ENCODE assay signal across 13 mouse cellular contexts in the genomic region with DNA sequence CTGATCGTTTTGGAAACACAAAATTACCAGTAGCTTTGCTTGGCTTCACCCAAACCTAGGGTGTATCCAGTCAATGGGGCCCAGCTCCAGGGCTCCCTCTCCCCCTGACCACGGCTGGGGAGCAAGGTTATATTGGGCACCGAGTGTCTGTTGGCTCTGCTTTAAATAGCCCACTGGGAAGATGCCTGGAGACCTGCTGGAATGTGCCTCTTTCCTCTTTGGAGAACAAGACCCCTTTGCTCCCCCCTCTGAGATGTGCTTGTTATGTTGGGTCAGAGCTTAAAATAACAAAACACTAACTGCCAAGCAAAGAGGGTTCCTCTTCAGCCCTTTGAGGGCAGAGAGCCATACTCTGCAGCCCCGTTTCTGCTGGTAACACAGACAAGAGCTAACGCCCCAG. TPM values are rescaled to one million over a fixed set of nuclear protein-coding genes. Genes with fewer than 3 reads are reported as not detected.
DNase-seq lines count a peak whose midpoint lies in the region; ATAC-seq and TF ChIP-seq lines count a peak whose summit lies in the region.
"Had no signal": no experiment of that assay in that cellular context is flagged by ENCODE, and none has a peak within 500 bp of the region (broad histone marks: within the 10 kb centered on the region; RNA-seq: fewer than 3 reads in every experiment).

No protein-coding gene starts in this region.

- ATAC-seq in erythroblast, adult 5-6 weeks (replicated peaks; ENCODE audit: low FRiP score, poor library complexity, severe bottlenecking): no peak
- ATAC-seq in lung, postnatal 0 days: no peak
- ATAC-seq in heart, postnatal 0 days (ENCODE audit: insufficient read depth, low read depth): peak; percentile 40
- ATAC-seq: hindbrain, embryonic 16.5 days; midbrain, embryonic 16.5 days had no signal

- WGBS in lung, postnatal 0 days: 56% methylated on average over 5 of the region's 5 CpGs
- WGBS in heart, postnatal 0 days: 17% methylated on average over 5 of the region's 5 CpGs
- WGBS in macrophage (ENCODE audit: missing documents): 47% methylated on average over 5 of the region's 5 CpGs

- peaks cover 90% of the 10 kb centered on the region for H3K4me1 ChIP-seq in erythroblast, embryonic 14.5 days (ENCODE audit: control insufficient read depth)
- H3K4me1 ChIP-seq in lung, postnatal 0 days (ENCODE audit: insufficient read depth, low read depth, low read length): peaks cover 42% of the 10 kb centered on the region
- peaks cover 46% of the 10 kb centered on the region for H3K4me1 ChIP-seq in heart, postnatal 0 days (ENCODE audit: control insufficient read depth, insufficient read depth)

- no peaks in the 10 kb centered on the region for H3K79me2 ChIP-seq in macrophage (ENCODE audit: inconsistent target)

- intact Hi-C loops in left cerebral cortex, postnatal 4 days (cut with DNase I): no loop called here

- H3K36me3 ChIP-seq in erythroblast, embryonic 14.5 days (ENCODE audit: control insufficient read depth): peaks cover 76% of the 10 kb centered on the region
- H3K36me3 ChIP-seq in lung, postnatal 0 days (ENCODE audit: insufficient read depth, low read length): no peaks in the 10 kb centered on the region
- peaks cover 25% of the 10 kb centered on the region for H3K36me3 ChIP-seq in heart, postnatal 0 days (replicated peaks; ENCODE audit: control insufficient read depth, insufficient read depth, low read length)
- H3K36me3 ChIP-seq in macrophage (ENCODE audit: inconsistent target): peaks cover 6% of the 10 kb centered on the region; the same call in 1 of the 2 replicates
- H3K36me3 ChIP-seq: stomach, embryonic 15.5 days had no signal

- DNase-seq in lung, postnatal 0 days (ENCODE audit: low spot score): no peak
- DNase-seq in lung, postnatal 14 days: no peak
- DNase-seq in heart, postnatal 0 days (ENCODE audit: low spot score): peak; percentile 85
- no peak for DNase-seq in left cerebral cortex, postnatal 4 days
- DNase-seq in frontal cortex, postnatal 14 days (ENCODE audit: low spot score in 2 of 2): no peak
- DNase-seq: layer of hippocampus, postnatal 36 days had no signal

- no peaks in the 10 kb centered on the region for H3K9me3 ChIP-seq in erythroblast, embryonic 14.5 days (ENCODE audit: control insufficient read depth, low read length)
- no peaks in the 10 kb centered on the region for H3K9me3 ChIP-seq in lung, postnatal 0 days (ENCODE audit: low read length)
- H3K9me3 ChIP-seq in heart, postnatal 0 days (replicated peaks; ENCODE audit: control insufficient read depth, low read length): no peaks in the 10 kb centered on the region
- H3K9me3 ChIP-seq: stomach, embryonic 15.5 days had no signal

- peak overlapping the region; percentile 75 for H3K4me3 ChIP-seq in erythroblast, embryonic 14.5 days (replicated peaks)
- H3K4me3 ChIP-seq in lung, postnatal 0 days (ENCODE audit: low read depth, low read length): no peak overlapping the region
- peak overlapping the region; percentile 57; the same call in 1 of the 2 replicates for H3K4me3 ChIP-seq in heart, postnatal 0 days (ENCODE audit: low read depth, low read length)
- no peak overlapping the region for H3K4me3 ChIP-seq in macrophage (ENCODE audit: inconsistent target)
- H3K4me3 ChIP-seq: stomach, embryonic 15.5 days had no signal

- H3K27ac ChIP-seq in lung, postnatal 0 days (ENCODE audit: low read length): peak overlapping the region; percentile 60
- H3K27ac ChIP-seq in heart, postnatal 0 days (ENCODE audit: low read depth): peak overlapping the region; percentile 98
- peak overlapping the region; percentile 19; the same call in 1 of the 2 replicates for H3K27ac ChIP-seq in macrophage

- TF ChIP-seq EP300 in lung, postnatal 0 days (IDR thresholded peaks at IDR 0.05): no peak
- TF ChIP-seq EP300 in heart, postnatal 0 days (IDR thresholded peaks at IDR 0.05; ENCODE audit: low read depth): peak; percentile 66

- H3K27me3 ChIP-seq in erythroblast, embryonic 14.5 days (ENCODE audit: control insufficient read depth): no peaks in the 10 kb centered on the region
- H3K27me3 ChIP-seq in lung, postnatal 0 days (replicated peaks; ENCODE audit: insufficient read depth, low read length): no peaks in the 10 kb centered on the region
- H3K27me3 ChIP-seq in heart, postnatal 0 days (ENCODE audit: control insufficient read depth, insufficient read depth, low read length): no peaks in the 10 kb centered on the region
- H3K27me3 ChIP-seq: stomach, embryonic 15.5 days had no signal

- H3K9ac ChIP-seq in lung, postnatal 0 days (replicated peaks; ENCODE audit: low read depth): no peak overlapping the region
- H3K9ac ChIP-seq in heart, postnatal 0 days (replicated peaks; ENCODE audit: low read depth, low read length): peak overlapping the region; percentile 60; the same call in 1 of the 2 replicates
- H3K9ac ChIP-seq: stomach, embryonic 15.5 days had no signal

- H3K4me2 ChIP-seq in lung, postnatal 0 days (replicated peaks; ENCODE audit: low read depth, low read length): no peak overlapping the region
- peak overlapping the region; percentile 71 for H3K4me2 ChIP-seq in heart, postnatal 0 days (ENCODE audit: low read depth, low read length)
- H3K4me2 ChIP-seq: stomach, embryonic 15.5 days had no signal

- TF ChIP-seq CTCF in lung, postnatal 0 days (IDR thresholded peaks at IDR 0.05): no peak
- no peak for TF ChIP-seq CTCF in heart, postnatal 0 days (IDR thresholded peaks at IDR 0.05; ENCODE audit: low read depth)

RNA-seq across cellular contexts. Expression of a gene that starts 2.4 kb away (rescaled TPM):
- polyA plus RNA-seq in erythroblast, embryonic 14.5 days (2012): 2.1 and 3.2 TPM in 2 replicates
- total RNA-seq in erythroblast, adult 5-6 weeks (2015; ENCODE audit: low replicate concordance): 14.2 and 17.9 TPM in 2 replicates
- 17.1 and 19.2 TPM in 2 replicates for total RNA-seq in erythroblast, adult 5-6 weeks (2017; ENCODE audit: low replicate concordance)
- 25.8 and 27.6 TPM in 2 replicates for polyA plus RNA-seq in lung, postnatal 0 days (2015; fragmentation: Nextera tagmentation; extraction: Ambion mirVana)
- total RNA-seq in heart, postnatal 0 days (2014; rRNA removed; ENCODE audit: low replicate concordance): 57.5 and 83.0 TPM in 2 replicates
- 79.3 and 93.3 TPM in 2 replicates for polyA plus RNA-seq in heart, postnatal 0 days (2015; fragmentation: Nextera tagmentation; extraction: Ambion mirVana)
- total RNA-seq in macrophage (2018; cell fraction: chromatin; rRNA removed): not detected
- under 1 TPM in 10 of 26 experiments, not detected in 16; 0.05 to 0.56 (median 0.18) TPM for total RNA-seq in macrophage (2018; cell fraction: cytosol; rRNA removed)
- under 1 TPM in 1 of 26 experiments, not detected in 25; 0.68 TPM for total RNA-seq in macrophage (2018; cell fraction: nucleus; rRNA removed)
- polyA plus RNA-seq in macrophage (2018): 0.24 TPM in 1 of 3 replicates, not detected in the others
- not detected for total RNA-seq in left cerebral cortex, postnatal 4 days (2021)

RNA-seq across cellular contexts. Expression of a gene that starts 9.6 kb away (rescaled TPM):
- 0.09 and 0.28 TPM in 2 replicates for polyA plus RNA-seq in erythroblast, embryonic 14.5 days (2012)
- total RNA-seq in erythroblast, adult 5-6 weeks (2015; ENCODE audit: low replicate concordance): 7.5 and 7.9 TPM in 2 replicates
- total RNA-seq in erythroblast, adult 5-6 weeks (2017; ENCODE audit: low replicate concordance): 0.26 and 1.5 TPM in 2 replicates
- polyA plus RNA-seq in lung, postnatal 0 days (2015; fragmentation: Nextera tagmentation; extraction: Ambion mirVana): 58.1 and 61.5 TPM in 2 replicates
- not detected in 2 replicates for total RNA-seq in heart, postnatal 0 days (2014; rRNA removed; ENCODE audit: low replicate concordance)
- polyA plus RNA-seq in heart, postnatal 0 days (2015; fragmentation: Nextera tagmentation; extraction: Ambion mirVana): 0.98 and 1.6 TPM in 2 replicates
- total RNA-seq in macrophage (2018; cell fraction: chromatin; rRNA removed): not detected
- not detected for total RNA-seq in macrophage (2018; cell fraction: cytosol; rRNA removed)
- total RNA-seq in macrophage (2018; cell fraction: nucleus; rRNA removed): not detected
- polyA plus RNA-seq in macrophage (2018): not detected in 3 replicates
- total RNA-seq in left cerebral cortex, postnatal 4 days (2021): not detected
- total RNA-seq: adrenal gland, postnatal 36 days; layer of hippocampus, postnatal 36 days had no signal

RNA-seq across cellular contexts. Expression of a gene that starts 30.9 kb away (rescaled TPM):
- polyA plus RNA-seq in erythroblast, embryonic 14.5 days (2012): 3.0 and 3.7 TPM in 2 replicates
- total RNA-seq in erythroblast, adult 5-6 weeks (2015; ENCODE audit: low replicate concordance): 3.6 and 6.3 TPM in 2 replicates
- total RNA-seq in erythroblast, adult 5-6 weeks (2017; ENCODE audit: low replicate concordance): 75.6 and 96.5 TPM in 2 replicates
- polyA plus RNA-seq in lung, postnatal 0 days (2015; fragmentation: Nextera tagmentation; extraction: Ambion mirVana): 21.2 and 22.8 TPM in 2 replicates
- total RNA-seq in heart, postnatal 0 days (2014; rRNA removed; ENCODE audit: low replicate concordance): 11.7 and 17.9 TPM in 2 replicates
- polyA plus RNA-seq in heart, postnatal 0 days (2015; fragmentation: Nextera tagmentation; extraction: Ambion mirVana): 19.0 and 19.6 TPM in 2 replicates
- total RNA-seq in macrophage (2018; cell fraction: chromatin; rRNA removed): 10 to 100 TPM; 33.7 to 89.1 (median 62.3) TPM
- 10 to 100 TPM; 22.2 to 50.3 (median 32.8) TPM for total RNA-seq in macrophage (2018; cell fraction: cytosol; rRNA removed)
- total RNA-seq in macrophage (2018; cell fraction: nucleus; rRNA removed): 10 to 100 TPM; 17.5 to 45.1 (median 31.4) TPM
- 25.1 to 51.8 TPM (median 29.4 TPM) in 3 replicates for polyA plus RNA-seq in macrophage (2018)
- 10 to 100 TPM; 51.3 to 67.4 TPM for total RNA-seq in left cerebral cortex, postnatal 4 days (2021)

RNA-seq across cellular contexts. Expression of a gene that starts 31.1 kb away (rescaled TPM):
- 1.4 and 2.3 TPM in 2 replicates for polyA plus RNA-seq in erythroblast, embryonic 14.5 days (2012)
- 6.3 and 8.3 TPM in 2 replicates for total RNA-seq in erythroblast, adult 5-6 weeks (2015; ENCODE audit: low replicate concordance)
- 15.3 and 31.6 TPM in 2 replicates for total RNA-seq in erythroblast, adult 5-6 weeks (2017; ENCODE audit: low replicate concordance)
- 9.2 and 9.9 TPM in 2 replicates for polyA plus RNA-seq in lung, postnatal 0 days (2015; fragmentation: Nextera tagmentation; extraction: Ambion mirVana)
- 5.4 and 5.8 TPM in 2 replicates for total RNA-seq in heart, postnatal 0 days (2014; rRNA removed; ENCODE audit: low replicate concordance)
- polyA plus RNA-seq in heart, postnatal 0 days (2015; fragmentation: Nextera tagmentation; extraction: Ambion mirVana): 6.2 and 6.3 TPM in 2 replicates
- total RNA-seq in macrophage (2018; cell fraction: chromatin; rRNA removed): 100 to 1,000 TPM in 14 of 26 experiments, 10 to 100 TPM in 12; 47.5 to 157 (median 104) TPM
- total RNA-seq in macrophage (2018; cell fraction: cytosol; rRNA removed): 10 to 100 TPM in 12 of 26 experiments, 1 to 10 TPM in 14; 4.8 to 15.6 (median 9.9) TPM
- total RNA-seq in macrophage (2018; cell fraction: nucleus; rRNA removed): 10 to 100 TPM; 16.7 to 85.2 (median 55.4) TPM
- polyA plus RNA-seq in macrophage (2018): 9.2 to 13.0 TPM (median 10.3 TPM) in 3 replicates
- 10 to 100 TPM; 20.4 to 22.1 TPM for total RNA-seq in left cerebral cortex, postnatal 4 days (2021)

RNA-seq across cellular contexts. Expression of a gene that starts 44.0 kb away (rescaled TPM):
- polyA plus RNA-seq in erythroblast, embryonic 14.5 days (2012): not detected in 2 replicates
- not detected in 2 replicates for total RNA-seq in erythroblast, adult 5-6 weeks (2015; ENCODE audit: low replicate concordance)
- not detected in 2 replicates for total RNA-seq in erythroblast, adult 5-6 weeks (2017; ENCODE audit: low replicate concordance)
- 0.57 and 0.68 TPM in 2 replicates for polyA plus RNA-seq in lung, postnatal 0 days (2015; fragmentation: Nextera tagmentation; extraction: Ambion mirVana)
- not detected in 2 replicates for total RNA-seq in heart, postnatal 0 days (2014; rRNA removed; ENCODE audit: low replicate concordance)
- polyA plus RNA-seq in heart, postnatal 0 days (2015; fragmentation: Nextera tagmentation; extraction: Ambion mirVana): 0.04 and 0.11 TPM in 2 replicates
- total RNA-seq in macrophage (2018; cell fraction: chromatin; rRNA removed): 1 to 10 TPM in 4 of 26 experiments, under 1 TPM in 8, not detected in 14; 0.06 to 2.2 (median 0.49) TPM
- total RNA-seq in macrophage (2018; cell fraction: cytosol; rRNA removed): under 1 TPM in 14 of 26 experiments, not detected in 12; 0.04 to 0.33 (median 0.12) TPM
- total RNA-seq in macrophage (2018; cell fraction: nucleus; rRNA removed): 1 to 10 TPM in 1 of 26 experiments, under 1 TPM in 3, not detected in 22; 0.39 to 1.4 (median 0.63) TPM
- 0.13 TPM in 1 of 3 replicates, not detected in the others for polyA plus RNA-seq in macrophage (2018)
- under 1 TPM in 1 of 2 experiments, not detected in 1; 0.28 TPM for total RNA-seq in left cerebral cortex, postnatal 4 days (2021)
- polyA plus RNA-seq: midbrain, embryonic 16.5 days had no signal

Comparison
In these comparisons a context has a peak if more than half of its experiments do, and no peak if none do; other contexts are left out.
1. H3K4me3 ChIP-seq: peak in erythroblast, embryonic 14.5 days (single experiment) and heart, postnatal 0 days (single experiment); none in lung, postnatal 0 days (single experiment) and macrophage (single experiment).
2. H3K27ac ChIP-seq: peak in every context shown above with its lines; median percentile 98 in heart, postnatal 0 days; 60 in lung, postnatal 0 days; 19 in macrophage.
3. RNA of a gene that starts 9.6 kb away (polyA plus RNA-seq): 58.1 to 61.5 TPM in lung, postnatal 0 days; 0.98 to 1.6 TPM in heart, postnatal 0 days, 0.09 to 0.28 TPM in erythroblast, embryonic 14.5 days and not detected in macrophage; every median in the first group is over 10 times any median in the second.